Mouse (Mus musculus): ENCODE data around the gene Flt1. TPM values are rescaled to one million over a fixed set of nuclear protein-coding genes. Genes with fewer than 3 reads are reported as not detected.
A peak's percentile ranks its signal among the peaks of the same experiment; 100 is the strongest.
"Not testable (repeated sequence)": the region's sequence is repeated elsewhere in the genome, so short reads cannot be mapped to it uniquely, and the experiment has no call there.

The Flt1 gene
- total RNA-seq, 2 experiments from 2014 or later: 15.1 to 17.6 TPM

- intact Hi-C loops (cut with DNase I): no loop called here
- DNase-seq: no peak
These were observed 160.4 kb downstream of the Flt1 start for GRCm38 (mm10) chr5:147565444-147565843.

GRCm38 (mm10) chr5:147564140-147564590 is 161.6 kb downstream of the Flt1 start:
- intact Hi-C loops (cut with DNase I): no loop called here
- no peak for DNase-seq

GRCm38 (mm10) chr5:147563511-147564139 is 162.2 kb downstream of the Flt1 start:
- DNase-seq: no peak
- intact Hi-C loops (cut with DNase I): no loop called here

- not testable (repeated sequence) for DNase-seq
These were observed 168.2 kb downstream of the Flt1 start for GRCm38 (mm10) chr5:147557641-147558040.

GRCm38 (mm10) chr5:147551879-147552627 is 173.8 kb downstream of the Flt1 start:
- intact Hi-C loops (cut with DNase I): no loop called here
- DNase-seq: no peak

More at GRCm38 (mm10) chr5:147557641-147558040, 168.2 kb downstream of the Flt1 start:
- intact Hi-C loops (cut with DNase I): not testable (repeated sequence)

GRCm38 (mm10) chr5:147549016-147549755 is 176.6 kb downstream of the Flt1 start:
- DNase-seq: no peak
- intact Hi-C loops (cut with DNase I): no loop called here

- intact Hi-C loops (cut with DNase I): no loop called here
- DNase-seq: peak; percentile 22
These were observed 180.0 kb downstream of the Flt1 start for GRCm38 (mm10) chr5:147545731-147546241.

- intact Hi-C loops (cut with DNase I): no loop called here
- no peak for DNase-seq
These were observed 183.5 kb downstream of the Flt1 start for GRCm38 (mm10) chr5:147542291-147542690.

- intact Hi-C loops (cut with DNase I): no loop called here
These were observed 186.0 kb downstream of the Flt1 start for GRCm38 (mm10) chr5:147539815-147540214.

GRCm38 (mm10) chr5:147539409-147539808 is 186.4 kb downstream of the Flt1 start:
- DNase-seq: no peak
- intact Hi-C loops (cut with DNase I): no loop called here

More at GRCm38 (mm10) chr5:147539815-147540214, 186.0 kb downstream of the Flt1 start:
- DNase-seq: no peak

- no peak for DNase-seq
- intact Hi-C loops (cut with DNase I): no loop called here
These were observed 193.8 kb downstream of the Flt1 start for GRCm38 (mm10) chr5:147532031-147532430.

GRCm38 (mm10) chr5:147527788-147528187 is 198.0 kb downstream of the Flt1 start:
- no peak for DNase-seq
- intact Hi-C loops (cut with DNase I): no loop called here

- DNase-seq: no peak
- intact Hi-C loops (cut with DNase I): no loop called here
These were observed 198.8 kb downstream of the Flt1 start for GRCm38 (mm10) chr5:147527006-147527405.

Other genes with a start within 250 kb of the Flt1 start
- 100 to 1,000 TPM; 143 to 160 TPM for gene Pomp, start 134.4 kb upstream of the Flt1 start, total RNA-seq (2021)
- 1 to 10 TPM; 2.4 to 3.6 TPM for gene Slc46a3, start 168.8 kb upstream of the Flt1 start, total RNA-seq (2021)
- gene Mtus2, start 231.3 kb upstream of the Flt1 start, total RNA-seq (2021): 10 to 100 TPM; 54.7 to 57.7 TPM